Mouse (Mus musculus): ENCODE data around the gene Zbtb7a. TPM values are rescaled to one million over a fixed set of nuclear protein-coding genes. Genes with fewer than 3 reads are reported as not detected.
A peak's percentile ranks its signal among the peaks of the same experiment; 100 is the strongest.

The Zbtb7a gene
- total and polyA plus RNA-seq, 2 experiments from 2014 or later, result 32.3 to 57.8 TPM

GRCm38 (mm10) chr10:81193991-81194774 lies 59.2 kb downstream of the Zbtb7a start:
- Histone ChIP-seq H3K36me3 (replicated peaks; ENCODE audit: control insufficient read depth, insufficient read depth, low read length) (no peaks in the 10 kb centered on the region), H3K9ac (replicated peaks; ENCODE audit: low read depth, low read length) (peak overlapping the region; percentile 74), H3K27me3 (ENCODE audit: control insufficient read depth, insufficient read depth, low read length) (no peaks in the 10 kb centered on the region), H3K4me2 (ENCODE audit: low read depth, low read length) (peak overlapping the region; percentile 62), H3K4me3 (ENCODE audit: low read depth, low read length) (peak overlapping the region; percentile 51), H3K27ac (ENCODE audit: low read depth) (peak overlapping the region; percentile 98), H3K4me1 (ENCODE audit: control insufficient read depth, insufficient read depth) (peaks cover 17% of the 10 kb centered on the region; the same call in 1 of the 2 replicates), H3K9me3 (replicated peaks; ENCODE audit: control insufficient read depth, low read length) (no peaks in the 10 kb centered on the region)
- peak; percentile 83 for DNase-seq (ENCODE audit: low spot score)
- ATAC-seq (ENCODE audit: insufficient read depth, low read depth), result peak; percentile 67
- TF ChIP-seq CTCF (IDR thresholded peaks at IDR 0.05; ENCODE audit: low read depth) (no peak), EP300 (IDR thresholded peaks at IDR 0.05; ENCODE audit: low read depth) (peak; percentile 91)
- WGBS, result 7% methylated on average over 37 of the region's 37 CpGs

- ATAC-seq (ENCODE audit: insufficient read depth, low read depth), result no peak
- DNase-seq (ENCODE audit: low spot score), result no peak
- peak overlapping the region; percentile 74 for H3K9ac ChIP-seq (replicated peaks; ENCODE audit: low read depth, low read length)
- no peaks in the 10 kb centered on the region for H3K9me3 ChIP-seq (replicated peaks; ENCODE audit: control insufficient read depth, low read length)
- peak overlapping the region; percentile 98 for H3K27ac ChIP-seq (ENCODE audit: low read depth)
- TF ChIP-seq CTCF (IDR thresholded peaks at IDR 0.05; ENCODE audit: low read depth), result no peak
- H3K27me3 ChIP-seq (ENCODE audit: control insufficient read depth, insufficient read depth, low read length), result no peaks in the 10 kb centered on the region
- peak overlapping the region; percentile 51 for H3K4me3 ChIP-seq (ENCODE audit: low read depth, low read length)
- H3K4me1 ChIP-seq (ENCODE audit: control insufficient read depth, insufficient read depth), result peaks cover 23% of the 10 kb centered on the region; the same call in 1 of the 2 replicates
- peak overlapping the region; percentile 62 for H3K4me2 ChIP-seq (ENCODE audit: low read depth, low read length)
- 27% methylated on average over 4 of the region's 4 CpGs for WGBS
- H3K36me3 ChIP-seq (replicated peaks; ENCODE audit: control insufficient read depth, insufficient read depth, low read length), result no peaks in the 10 kb centered on the region
Observed at GRCm38 (mm10) chr10:81195300-81195699, 60.3 kb downstream of the Zbtb7a start.

DNA sequence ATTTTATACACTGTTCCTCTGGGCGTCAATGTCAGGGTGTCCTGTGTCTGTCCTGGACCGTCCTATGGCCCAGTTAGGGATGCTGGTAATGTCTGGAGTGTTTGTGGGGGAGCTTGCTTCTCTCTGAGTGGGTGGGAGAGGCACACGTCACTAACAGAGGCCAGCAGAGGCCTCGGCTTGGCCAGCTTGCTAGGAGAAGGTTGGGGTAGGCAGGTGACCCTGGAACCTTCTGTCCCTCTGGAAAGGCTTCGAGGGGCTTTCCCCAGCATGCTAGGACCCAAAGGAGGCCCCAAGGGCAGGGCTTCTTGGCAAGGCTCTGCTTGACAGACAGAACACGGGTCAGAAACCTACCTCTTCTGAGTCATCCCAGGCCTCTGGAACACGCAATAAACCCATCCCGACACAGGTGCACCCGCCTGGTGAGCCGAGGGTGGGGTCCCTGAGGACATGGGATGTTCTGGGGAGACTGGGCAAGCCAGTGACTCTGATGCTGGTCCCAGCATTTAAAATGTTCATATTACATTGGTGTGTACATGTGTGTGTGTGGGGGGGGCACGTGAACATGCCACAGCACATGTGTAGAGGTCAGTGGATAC lies 61.5 kb downstream of the Zbtb7a start:
- peak overlapping the region; percentile 51 for H3K4me3 ChIP-seq (ENCODE audit: low read depth, low read length)
- no peaks in the 10 kb centered on the region for H3K36me3 ChIP-seq (replicated peaks; ENCODE audit: control insufficient read depth, insufficient read depth, low read length)
- peak overlapping the region; percentile 98 for H3K27ac ChIP-seq (ENCODE audit: low read depth)
- ATAC-seq (ENCODE audit: insufficient read depth, low read depth), result 0 out of 2 replicates have a peak, but pooled peaks have one; percentile 1
- no peaks in the 10 kb centered on the region for H3K27me3 ChIP-seq (ENCODE audit: control insufficient read depth, insufficient read depth, low read length)
- TF ChIP-seq CTCF (IDR thresholded peaks at IDR 0.05; ENCODE audit: low read depth) (no peak), EP300 (IDR thresholded peaks at IDR 0.05; ENCODE audit: low read depth) (peak; percentile 67; the same call in 1 of the 2 replicates)
- peaks cover 33% of the 10 kb centered on the region for H3K4me1 ChIP-seq (ENCODE audit: control insufficient read depth, insufficient read depth)
- H3K9ac ChIP-seq (replicated peaks; ENCODE audit: low read depth, low read length), result peak overlapping the region; percentile 74
- peak overlapping the region; percentile 62 for H3K4me2 ChIP-seq (ENCODE audit: low read depth, low read length)
- 27% methylated on average over 11 of the region's 11 CpGs for WGBS
- H3K9me3 ChIP-seq (replicated peaks; ENCODE audit: control insufficient read depth, low read length), result no peaks in the 10 kb centered on the region
- DNase-seq (ENCODE audit: low spot score), result peak; percentile 53

DNA sequence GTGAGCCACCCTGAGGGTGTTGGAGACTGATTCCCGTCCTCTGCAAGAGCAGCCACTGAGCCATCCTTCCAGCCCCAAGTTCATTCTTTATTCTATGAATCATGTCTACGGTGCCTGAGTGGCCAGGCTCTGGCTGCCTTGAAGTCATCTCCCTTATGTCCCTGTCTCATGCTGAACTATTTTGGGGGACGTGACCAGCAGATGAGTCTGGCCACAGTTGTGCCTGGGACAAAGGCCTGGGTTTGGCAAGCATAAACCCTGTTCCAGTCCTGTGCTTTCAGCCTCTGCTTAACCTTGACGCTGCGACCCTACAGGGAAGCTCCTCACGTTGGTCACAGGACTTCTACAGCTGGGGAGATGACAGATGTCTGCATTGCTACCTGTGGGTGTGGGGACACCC lies 62.3 kb downstream of the Zbtb7a start:
- Histone ChIP-seq H3K27me3 (ENCODE audit: control insufficient read depth, insufficient read depth, low read length) (no peaks in the 10 kb centered on the region), H3K27ac (ENCODE audit: low read depth) (peak overlapping the region; percentile 98), H3K4me2 (ENCODE audit: low read depth, low read length) (peak overlapping the region; percentile 62), H3K36me3 (replicated peaks; ENCODE audit: control insufficient read depth, insufficient read depth, low read length) (no peaks in the 10 kb centered on the region), H3K9ac (replicated peaks; ENCODE audit: low read depth, low read length) (peak overlapping the region; percentile 74), H3K4me1 (ENCODE audit: control insufficient read depth, insufficient read depth) (peaks cover 27% of the 10 kb centered on the region), H3K9me3 (replicated peaks; ENCODE audit: control insufficient read depth, low read length) (no peaks in the 10 kb centered on the region), H3K4me3 (ENCODE audit: low read depth, low read length) (peak overlapping the region; percentile 9; the same call in 1 of the 2 replicates)
- TF ChIP-seq EP300 (IDR thresholded peaks at IDR 0.05; ENCODE audit: low read depth) (peak; percentile 74; the same call in 1 of the 2 replicates), CTCF (IDR thresholded peaks at IDR 0.05; ENCODE audit: low read depth) (no peak)
- 21% methylated on average over 6 of the region's 6 CpGs for WGBS
- ATAC-seq (ENCODE audit: insufficient read depth, low read depth) (no peak), DNase-seq (ENCODE audit: low spot score) (peak; percentile 50)

- Histone ChIP-seq H3K9me3 (replicated peaks; ENCODE audit: control insufficient read depth, low read length) (no peaks in the 10 kb centered on the region), H3K36me3 (replicated peaks; ENCODE audit: control insufficient read depth, insufficient read depth, low read length) (no peaks in the 10 kb centered on the region), H3K4me1 (ENCODE audit: control insufficient read depth, insufficient read depth) (peaks cover 21% of the 10 kb centered on the region), H3K9ac (replicated peaks; ENCODE audit: low read depth, low read length) (no peak overlapping the region), H3K4me3 (ENCODE audit: low read depth, low read length) (no peak overlapping the region), H3K27me3 (ENCODE audit: control insufficient read depth, insufficient read depth, low read length) (no peaks in the 10 kb centered on the region), H3K27ac (ENCODE audit: low read depth) (peak overlapping the region; percentile 98), H3K4me2 (ENCODE audit: low read depth, low read length) (no peak overlapping the region)
- TF ChIP-seq CTCF (IDR thresholded peaks at IDR 0.05; ENCODE audit: low read depth), result peak; percentile 77
- TF ChIP-seq EP300 (IDR thresholded peaks at IDR 0.05; ENCODE audit: low read depth), result no peak
- ATAC-seq (ENCODE audit: insufficient read depth, low read depth) (no peak), DNase-seq (ENCODE audit: low spot score) (peak; percentile 76)
- WGBS, result 2% methylated on average over 9 of the region's 9 CpGs
Observed at GRCm38 (mm10) chr10:81198230-81198629, 63.2 kb downstream of the Zbtb7a start.

All from heart, postnatal 0 days (tissue).